Mouse (Mus musculus) neutrophil, adult 83 days (primary cell): ENCODE results near the gene Zfp120. TPM values are rescaled to one million over a fixed set of nuclear protein-coding genes. Genes with fewer than 3 reads are reported as not detected.

ENCODE experiments used
- total RNA-seq, 2 experiments: library from RNA; stranded (reverse); gene quantifications; one replicate each; pipeline ENCODE4 v1.2.4; 2023

Gene Zfp120
- 1 to 10 TPM; 8.7 to 9.2 TPM for total RNA-seq

DNA sequence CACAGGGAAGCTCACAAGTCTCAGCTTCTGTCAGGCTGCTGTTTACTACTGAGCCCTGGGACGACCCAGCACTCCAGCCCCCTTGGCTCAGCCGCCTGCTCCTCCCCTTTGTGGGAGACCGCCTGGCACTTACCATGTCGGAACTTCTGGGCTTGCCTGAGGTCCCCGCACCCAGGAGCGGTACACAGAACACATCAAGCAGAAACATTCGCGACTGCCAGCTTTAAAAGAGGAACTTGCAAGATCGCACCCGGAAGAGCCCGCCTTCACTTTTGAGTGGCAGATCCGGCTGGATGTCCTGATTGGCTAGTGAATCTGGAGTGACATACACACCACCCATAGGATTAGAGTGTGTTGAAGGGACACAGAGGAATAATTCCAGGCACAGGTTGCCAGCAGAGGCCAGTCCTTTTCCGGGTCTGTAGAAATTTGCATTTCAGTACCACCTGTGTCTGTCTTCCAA lies at the start of gene Zfp120:
Zfp120 (minus strand) TSS at position 274 of the 463 bp plus-strand sequence.

DNA sequence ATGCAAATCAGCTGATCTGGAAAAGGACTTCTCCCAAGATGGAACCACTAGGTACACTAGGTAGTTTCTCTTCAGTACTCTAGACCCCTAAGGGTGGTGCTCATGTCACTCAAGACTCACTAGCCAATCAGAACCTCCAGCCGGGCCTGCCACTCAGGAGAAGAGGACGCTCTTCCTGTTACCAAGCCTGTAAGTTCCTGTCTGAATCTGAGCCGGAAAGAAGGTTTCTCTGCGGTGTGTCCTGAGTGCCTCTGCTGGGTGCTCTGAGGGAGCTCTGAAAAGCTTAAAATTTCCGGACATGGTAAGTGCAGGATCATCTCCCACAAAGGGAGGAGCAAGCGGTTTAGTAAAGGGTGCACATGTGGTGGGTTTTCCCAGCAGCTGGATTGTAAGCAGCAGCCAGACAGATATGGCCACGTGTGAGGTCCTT lies 45.1 kb upstream of the Zfp120 start, which contains the start of gene Gm14139:
Gm14139 (plus strand) TSS at position 186 of the 430 bp plus-strand sequence.

DNA sequence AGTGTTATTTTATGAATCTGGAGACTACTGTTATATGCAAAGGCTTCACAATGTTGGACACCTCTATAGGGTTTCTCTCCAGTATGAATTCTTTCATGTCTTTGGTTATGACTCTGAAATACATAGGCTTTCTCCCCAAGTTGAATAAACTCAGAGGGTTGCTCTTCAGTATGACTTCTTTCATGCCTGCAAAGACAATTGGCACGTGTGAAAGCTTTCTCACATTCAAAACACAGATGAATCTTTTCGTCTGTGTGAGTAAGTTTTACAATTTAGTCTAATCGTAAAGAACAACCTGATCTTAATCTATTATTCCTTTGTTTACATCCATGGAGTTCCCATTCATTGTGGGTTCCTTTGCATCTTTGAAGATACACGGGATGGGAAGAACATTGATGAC lies 43.1 kb upstream of the Zfp120 start, which contains the start of gene Gm10770:
Gm10770 (minus strand) TSS at position 101 of the 400 bp plus-strand sequence.

Other genes with a start within 250 kb of the Zfp120 start
- gene Gm10770, start 43.0 kb upstream of the Zfp120 start, total RNA-seq, result not detected
- gene Gm14139, start 45.0 kb upstream of the Zfp120 start, total RNA-seq, result not detected
- gene Zfp937, start 81.4 kb upstream of the Zfp120 start, total RNA-seq, result under 1 TPM; 0.49 to 0.68 TPM
- gene Gm21994, start 118.9 kb upstream of the Zfp120 start, total RNA-seq, result 1 to 10 TPM; 1.8 to 2.4 TPM
- under 1 TPM in 1 of 2 experiments, not detected in 1; 0.13 TPM for gene Gm14124, start 120.8 kb upstream of the Zfp120 start, total RNA-seq
- gene Gm10130, start 187.0 kb upstream of the Zfp120 start, total RNA-seq, result 1 to 10 TPM in 1 of 2 experiments, not detected in 1; 2.5 TPM
- gene 3300002I08Rik, start 226.1 kb upstream of the Zfp120 start, total RNA-seq, result under 1 TPM; 0.59 to 0.97 TPM